Mouse (Mus musculus) ovary, adult 10 weeks (tissue): ENCODE data around the gene Irgm2. TPM values are rescaled to one million over a fixed set of nuclear protein-coding genes. Genes with fewer than 3 reads are reported as not detected.

Source experiments
- polyA plus RNA-seq: library from polyadenylated mRNA; stranded (reverse); fragments of 350-450 nt; fragmentation: Illumina TruSeq; extraction: RNeasy Lipid Tissue Mini Kit (QIAGEN cat#74804); gene quantifications from one replicate; pipeline ENCODE4 v1.2.3, GENCODE M21; 2014

Irgm2 gene
- 30.9 TPM for polyA plus RNA-seq

GRCm38 (mm10) chr11:58199229-58200037 lies at the start of gene Irgm2, which contains the start of gene Igtp:
Irgm2 (plus strand) TSS chr11:58199618.
Igtp (plus strand) TSS chr11:58199556.

GRCm38 (mm10) chr11:58168167-58168915 lies 31.1 kb upstream of the Irgm2 start, which contains the start of gene Gemin5:
Gemin5 (minus strand) TSS chr11:58168539.

DNA sequence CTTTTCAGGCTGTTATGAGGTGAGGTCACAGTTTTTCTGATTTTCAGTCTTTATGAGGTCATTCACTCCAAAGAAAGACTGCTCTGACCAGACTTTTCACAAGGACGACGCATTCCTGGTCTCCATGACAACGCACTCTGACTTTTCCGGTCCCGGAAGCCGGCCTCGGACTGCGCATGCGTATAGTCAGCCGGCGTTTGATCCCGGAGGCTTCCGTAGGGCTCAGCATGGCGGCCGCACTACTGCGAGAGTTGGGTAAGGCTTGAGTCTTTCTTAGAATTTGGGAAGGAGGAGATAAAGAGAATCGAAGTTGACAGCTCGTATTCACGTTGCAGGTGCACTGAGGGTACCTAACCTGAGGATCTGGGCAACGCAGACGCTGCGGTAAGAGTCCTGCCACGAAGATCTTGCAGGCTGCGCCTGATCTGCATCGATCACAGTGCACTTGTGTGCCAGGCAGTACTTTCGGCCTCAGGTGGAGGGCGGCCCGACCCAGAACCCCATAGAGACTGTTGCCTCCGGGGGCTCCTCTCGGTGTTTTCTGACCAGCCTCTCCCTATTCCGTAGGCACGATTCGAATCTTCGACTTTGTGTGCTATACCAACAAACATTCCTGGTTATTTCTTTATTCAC lies 27.8 kb upstream of the Irgm2 start, which contains the start of gene Mrpl22:
TSS of gene Mrpl22 (plus strand) at position 203 of the 633 bp plus-strand sequence.

Other genes with a start within 250 kb of the Irgm2 start
- 24.5 TPM for gene Larp1, start 190.6 kb upstream of the Irgm2 start, polyA plus RNA-seq
- gene Gm12248, start 106.5 kb upstream of the Irgm2 start, polyA plus RNA-seq: 0.43 TPM
- gene Cnot8, start 95.5 kb upstream of the Irgm2 start, polyA plus RNA-seq: 35.5 TPM
- 8.7 TPM for gene Gemin5, start 31.1 kb upstream of the Irgm2 start, polyA plus RNA-seq
- gene Mrpl22, start 28.0 kb upstream of the Irgm2 start, polyA plus RNA-seq: 35.7 TPM
- gene Igtp, start 62 bp upstream of the Irgm2 start, polyA plus RNA-seq: 16.1 TPM
- not detected for gene 4930438A08Rik, start 75.2 kb downstream of the Irgm2 start, polyA plus RNA-seq
- gene Zfp692, start 107.5 kb downstream of the Irgm2 start, polyA plus RNA-seq: 0.48 TPM
- 52.3 TPM for gene Zfp672, start 130.7 kb downstream of the Irgm2 start, polyA plus RNA-seq
- 0.80 TPM for gene Sh3bp5l, start 131.1 kb downstream of the Irgm2 start, polyA plus RNA-seq
- not detected for gene Lypd8, start 179.4 kb downstream of the Irgm2 start, polyA plus RNA-seq
- gene 1810065E05Rik, start 221.5 kb downstream of the Irgm2 start, polyA plus RNA-seq: not detected
- not detected for gene Gm12253, start 232.9 kb downstream of the Irgm2 start, polyA plus RNA-seq